Mouse (Mus musculus): Measurements from ENCODE around the gene H2al1i. TPM values are rescaled to one million over a fixed set of nuclear protein-coding genes. Genes with fewer than 3 reads are reported as not detected.

Gene H2al1i
- total RNA-seq, 2 experiments from 2014 or later, result not detected

Other genes starting within 250 kb of the H2al1i start
- gene H2al1a, start 25.4 kb upstream of the H2al1i start, total RNA-seq (2021), result not detected
- gene H2al1b, start 22.2 kb upstream of the H2al1i start, total RNA-seq (2021), result not detected
- not detected for gene H2al1c, start 19.0 kb upstream of the H2al1i start, total RNA-seq (2021)
- not detected for gene H2al1d, start 15.8 kb upstream of the H2al1i start, total RNA-seq (2021)
- not detected for gene H2al1e, start 12.7 kb upstream of the H2al1i start, total RNA-seq (2021)
- not detected for gene H2al1f, start 9.5 kb upstream of the H2al1i start, total RNA-seq (2021)
- gene H2al1g, start 6.4 kb upstream of the H2al1i start, total RNA-seq (2021), result not detected
- gene H2al1h, start 3.2 kb upstream of the H2al1i start, total RNA-seq (2021), result not detected
- gene H2al1j, start 3.2 kb downstream of the H2al1i start, total RNA-seq (2021), result not detected